Mouse (Mus musculus) hindbrain, embryonic 15.5 days (tissue): Measurements from ENCODE around the gene Nufip1. TPM values are rescaled to one million over a fixed set of nuclear protein-coding genes. Genes with fewer than 3 reads are reported as not detected.

Source experiments
- ATAC-seq: fragments of 200-750 bp; cut with Nextera tagmentation; 2 replicates; pipeline ENCODE4 v1.8.0; 2017; ENCODE audit warnings: low read depth, moderate number of reproducible peaks, moderate TSS enrichment; ENCODE audit not compliant: low FRiP score
- H3K27ac ChIP-seq: fragments of 300-500 bp; sonication (generic); replicated peaks from 2 replicates; pipeline ENCODE4 v1.5.1; 2015; ENCODE audit warnings: mild to moderate bottlenecking, inconsistent platforms
- H3K27me3 ChIP-seq: fragments of 300-500 bp; sonication (generic); 2 replicates; pipeline ENCODE4 v1.6.1; 2015; ENCODE audit warnings: control low read depth, inconsistent platforms
- H3K36me3 ChIP-seq: fragments of 300-500 bp; sonication (generic); 2 replicates; pipeline ENCODE4 v1.6.1; 2015; ENCODE audit warnings: control low read depth, inconsistent platforms
- H3K4me1 ChIP-seq: fragments of 300-500 bp; sonication (generic); replicated peaks from 2 replicates; pipeline ENCODE4 v1.6.1; 2015; ENCODE audit warnings: control low read depth, inconsistent platforms
- H3K4me2 ChIP-seq: fragments of 300-500 bp; sonication (generic); 2 replicates; pipeline ENCODE4 v1.6.1; 2015; ENCODE audit warnings: moderate library complexity, mild to moderate bottlenecking, inconsistent platforms
- H3K4me3 ChIP-seq: fragments of 300-500 bp; sonication (generic); 2 replicates; pipeline ENCODE4 v1.5.1; 2015; ENCODE audit warnings: mild to moderate bottlenecking, inconsistent platforms
- H3K9ac ChIP-seq: fragments of 300-500 bp; sonication (generic); 2 replicates; pipeline ENCODE4 v1.6.1; 2015; ENCODE audit warnings: inconsistent platforms
- H3K9me3 ChIP-seq: fragments of 300-500 bp; sonication (generic); 2 replicates; pipeline ENCODE4 v1.6.1; 2016; ENCODE audit warnings: control low read depth, inconsistent platforms
- WGBS: fragments of 180-500 bp; shearing (Covaris S2); methylation state at CpG from one replicate; pipeline ENCODE4 v1.1.7; 2015; 5-methylcytosine and 5-hydroxymethylcytosine counted together
- polyA plus RNA-seq: library from polyadenylated mRNA; unstranded; fragments of >200 nt; fragmentation: Nextera tagmentation; extraction: Ambion mirVana; gene quantifications from 2 replicates; pipeline ENCODE4 v1.2.1, GENCODE M21; 2015

Nufip1 gene
- polyA plus RNA-seq, 1 experiment from 2014 or later, result 13.3 TPM

DNA sequence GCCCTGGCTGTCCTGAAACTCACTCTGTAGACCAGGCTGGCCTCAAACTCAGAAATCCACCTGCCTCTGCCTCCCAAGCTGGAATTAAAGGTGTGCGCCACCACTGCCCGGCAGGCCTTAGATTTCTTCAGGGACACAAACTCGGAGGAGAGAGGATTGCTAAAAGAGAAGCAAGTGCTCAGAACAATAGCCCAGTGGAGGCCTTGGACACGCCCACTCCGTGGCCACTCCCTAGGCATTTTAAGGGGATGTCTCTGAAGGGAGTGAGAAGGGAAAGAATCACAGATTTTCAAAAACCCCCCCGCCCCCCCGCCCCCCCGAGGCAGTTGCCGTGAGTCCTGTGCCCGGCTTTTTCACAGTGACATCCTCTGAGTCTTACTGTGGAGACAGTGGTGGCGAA is 53.5 kb downstream of the Nufip1 start:
- Histone ChIP-seq H3K4me1 (peaks cover 6% of the 10 kb centered on the region; the same call in 1 of the 2 replicates), H3K27ac (no peak overlapping the region), H3K9ac (no peak overlapping the region), H3K4me3 (no peak overlapping the region), H3K36me3 (no peaks in the 10 kb centered on the region), H3K4me2 (no peak overlapping the region), H3K9me3 (no peaks in the 10 kb centered on the region), H3K27me3 (0 out of 2 replicates have a peak, but pooled peaks cover 3% of the 10 kb centered on the region)
- WGBS, result 21% methylated on average over 11 of the region's 11 CpGs
- no peak for ATAC-seq

DNA sequence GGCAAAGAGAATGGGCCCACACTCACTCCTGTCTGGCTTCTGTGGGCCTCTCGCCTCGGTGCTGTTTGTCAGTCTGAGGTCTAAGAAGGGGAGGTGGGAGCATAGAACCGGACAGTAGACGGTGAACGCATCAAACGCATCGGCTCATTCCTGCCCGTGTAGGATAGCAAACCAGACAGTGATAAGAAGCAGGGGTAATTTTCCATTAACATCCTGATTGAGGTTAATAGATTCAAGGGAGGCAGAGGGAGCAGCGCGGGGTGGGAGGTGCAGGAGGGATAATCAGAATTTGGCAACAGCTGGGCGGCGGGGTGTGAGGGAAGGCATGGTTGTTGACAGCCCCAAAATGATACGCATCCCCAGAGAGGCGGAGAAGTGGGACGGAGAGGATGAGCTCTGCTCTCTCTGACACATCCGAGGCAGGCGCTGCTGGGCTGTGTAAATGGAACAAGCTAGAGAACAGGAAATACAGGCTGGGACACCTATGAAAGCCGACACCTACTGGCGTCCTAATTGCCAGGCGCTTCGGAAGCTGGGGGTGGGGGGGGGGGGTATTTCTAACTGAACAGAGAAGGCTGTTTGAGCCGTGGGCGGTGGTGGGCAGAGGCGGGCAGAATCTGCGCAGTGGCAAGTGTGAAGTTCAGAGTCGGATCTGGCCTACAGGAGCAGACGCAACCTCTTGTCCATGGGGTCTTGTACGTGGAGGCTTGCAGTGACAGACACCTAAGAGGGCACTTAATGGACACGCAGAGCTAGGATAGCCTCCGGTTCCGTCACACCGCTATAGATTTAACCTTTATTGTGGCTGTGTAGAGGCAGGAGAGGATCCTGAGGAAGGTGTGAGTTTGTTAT is 54.4 kb downstream of the Nufip1 start:
- ATAC-seq, result 0 out of 2 replicates have a peak, but pooled peaks have one; percentile 45
- WGBS, result 27% methylated on average over 32 of the region's 32 CpGs

DNA sequence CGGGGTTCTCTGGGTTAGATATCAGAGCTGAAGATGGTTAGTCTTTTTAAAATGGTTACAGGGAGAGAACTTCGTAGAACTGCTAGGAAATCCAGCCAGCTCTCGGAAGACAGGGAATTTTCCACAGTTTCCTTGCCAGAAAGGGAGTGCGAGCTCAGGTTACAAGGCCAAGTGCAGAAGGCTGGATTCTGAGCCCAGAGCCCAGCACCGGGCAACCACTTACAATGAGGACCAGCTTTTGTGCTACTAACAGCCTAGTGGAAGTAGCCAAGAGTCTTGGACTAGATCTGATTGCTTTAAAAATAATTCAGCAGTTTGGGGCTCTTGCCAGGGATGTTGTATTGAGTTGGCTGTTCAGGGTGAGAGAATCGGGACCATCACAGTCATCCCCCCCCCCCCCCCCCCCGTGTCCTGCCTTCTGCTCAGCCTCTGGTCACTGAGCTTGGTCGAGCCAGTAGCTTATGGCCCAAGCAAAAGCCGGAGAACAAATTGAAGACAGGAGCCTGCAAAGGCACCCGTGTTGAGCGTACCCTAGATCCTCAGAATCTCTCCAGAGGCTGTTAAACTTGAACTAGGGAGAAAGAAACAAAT is 59.3 kb downstream of the Nufip1 start:
- H3K4me1 ChIP-seq, result peaks cover 2% of the 10 kb centered on the region; the same call in 1 of the 2 replicates
- H3K9me3 ChIP-seq, result no peaks in the 10 kb centered on the region
- H3K4me2 ChIP-seq, result no peak overlapping the region
- ATAC-seq, result peak; percentile 83; the same call in 1 of the 2 replicates
- H3K27me3 ChIP-seq, result no peaks in the 10 kb centered on the region
- no peaks in the 10 kb centered on the region for H3K36me3 ChIP-seq
- H3K4me3 ChIP-seq, result no peak overlapping the region
- WGBS, result 68% methylated on average over 11 of the region's 11 CpGs
- H3K27ac ChIP-seq, result no peak overlapping the region
- H3K9ac ChIP-seq, result no peak overlapping the region

More for the DNA sequence above, 54.4 kb downstream of the Nufip1 start:
- Histone ChIP-seq H3K27ac (no peak overlapping the region), H3K4me3 (peak overlapping the region; percentile 19), H3K27me3 (0 out of 2 replicates have a peak, but pooled peaks cover 3% of the 10 kb centered on the region), H3K4me2 (peak overlapping the region; percentile 50), H3K9ac (0 out of 2 replicates have a peak overlapping the region, but pooled peaks have one; percentile 13), H3K4me1 (peaks cover 6% of the 10 kb centered on the region; the same call in 1 of the 2 replicates), H3K36me3 (no peaks in the 10 kb centered on the region), H3K9me3 (no peaks in the 10 kb centered on the region)

DNA sequence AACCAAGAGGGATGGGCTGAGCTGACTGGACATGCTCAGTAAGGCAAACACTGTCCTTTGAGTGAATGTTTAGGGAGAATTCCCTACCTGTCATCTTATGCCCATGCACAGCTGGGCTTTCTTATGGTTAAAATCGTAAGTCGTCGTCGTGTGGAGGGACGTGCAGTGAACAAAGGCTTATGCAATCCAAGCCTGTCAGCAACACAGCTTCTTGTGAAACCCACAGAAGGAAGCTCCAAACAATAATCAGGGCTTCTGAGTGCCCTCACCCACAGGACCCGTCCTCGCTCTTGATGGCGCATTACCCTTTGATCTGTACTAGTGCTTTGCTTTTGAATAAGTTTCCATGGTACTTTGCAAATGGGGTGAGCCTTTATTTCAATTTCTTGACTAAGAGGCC is 60.6 kb downstream of the Nufip1 start:
- H3K4me1 ChIP-seq, result peaks cover 11% of the 10 kb centered on the region
- WGBS, result 63% methylated on average over 8 of the region's 8 CpGs
- ATAC-seq, result no peak
- H3K4me2 ChIP-seq, result no peak overlapping the region
- no peak overlapping the region for H3K27ac ChIP-seq
- no peak overlapping the region for H3K4me3 ChIP-seq
- H3K27me3 ChIP-seq, result no peaks in the 10 kb centered on the region
- H3K36me3 ChIP-seq, result no peaks in the 10 kb centered on the region
- no peak overlapping the region for H3K9ac ChIP-seq
- no peaks in the 10 kb centered on the region for H3K9me3 ChIP-seq

DNA sequence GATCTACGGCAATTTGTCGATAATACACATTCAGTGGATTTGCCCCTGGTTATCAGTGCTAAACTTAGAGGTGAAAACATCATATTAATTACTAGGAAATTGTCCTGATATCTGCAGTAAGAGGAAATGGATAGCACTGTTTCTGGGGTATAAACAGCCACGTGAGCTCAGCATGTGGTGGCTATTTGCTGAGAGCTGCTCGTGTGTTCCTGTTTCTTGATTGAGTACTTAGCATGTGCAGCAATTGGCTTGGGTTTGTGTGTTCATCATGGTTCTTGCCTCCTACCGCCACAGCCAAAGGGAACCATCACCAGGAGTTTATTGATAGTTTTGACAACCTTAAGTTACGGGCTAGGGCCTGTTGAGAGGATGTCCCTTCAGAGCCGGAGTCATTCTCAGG is 63.6 kb downstream of the Nufip1 start:
- no peak overlapping the region for H3K4me3 ChIP-seq
- peaks cover 14% of the 10 kb centered on the region for H3K4me1 ChIP-seq
- H3K9me3 ChIP-seq, result no peaks in the 10 kb centered on the region
- H3K36me3 ChIP-seq, result no peaks in the 10 kb centered on the region
- WGBS, result 81% methylated on average over 7 of the region's 7 CpGs
- no peaks in the 10 kb centered on the region for H3K27me3 ChIP-seq
- ATAC-seq, result no peak
- no peak overlapping the region for H3K27ac ChIP-seq
- no peak overlapping the region for H3K9ac ChIP-seq
- H3K4me2 ChIP-seq, result no peak overlapping the region

DNA sequence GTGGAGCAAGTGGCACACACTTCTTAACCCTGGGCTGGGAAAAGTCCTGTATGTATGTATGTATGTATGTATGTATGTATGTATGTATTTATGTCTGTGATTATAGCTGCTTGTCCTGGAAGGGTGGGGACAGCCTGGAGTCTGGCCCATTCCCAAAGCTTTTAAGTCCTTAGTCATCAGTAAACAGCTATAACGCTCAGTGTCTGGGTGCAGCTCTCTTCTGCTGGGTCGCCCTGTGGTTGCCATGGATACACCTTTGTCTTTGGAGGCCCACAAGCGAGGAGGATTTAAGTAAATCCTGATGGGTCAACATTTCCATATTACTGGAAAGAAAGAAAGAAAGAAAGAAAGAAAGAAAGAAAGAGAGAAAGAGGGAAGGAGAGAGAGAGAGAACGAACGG is 65.1 kb downstream of the Nufip1 start:
- Histone ChIP-seq H3K27ac (0 out of 2 replicates have a peak overlapping the region, but pooled peaks have one; percentile 30), H3K36me3 (no peaks in the 10 kb centered on the region), H3K4me2 (no peak overlapping the region), H3K4me1 (peaks cover 14% of the 10 kb centered on the region), H3K4me3 (no peak overlapping the region), H3K27me3 (no peaks in the 10 kb centered on the region), H3K9ac (no peak overlapping the region), H3K9me3 (no peaks in the 10 kb centered on the region)
- ATAC-seq, result peak; percentile 48; the same call in 1 of the 2 replicates
- WGBS, result 20% methylated on average over 5 of the region's 5 CpGs

DNA sequence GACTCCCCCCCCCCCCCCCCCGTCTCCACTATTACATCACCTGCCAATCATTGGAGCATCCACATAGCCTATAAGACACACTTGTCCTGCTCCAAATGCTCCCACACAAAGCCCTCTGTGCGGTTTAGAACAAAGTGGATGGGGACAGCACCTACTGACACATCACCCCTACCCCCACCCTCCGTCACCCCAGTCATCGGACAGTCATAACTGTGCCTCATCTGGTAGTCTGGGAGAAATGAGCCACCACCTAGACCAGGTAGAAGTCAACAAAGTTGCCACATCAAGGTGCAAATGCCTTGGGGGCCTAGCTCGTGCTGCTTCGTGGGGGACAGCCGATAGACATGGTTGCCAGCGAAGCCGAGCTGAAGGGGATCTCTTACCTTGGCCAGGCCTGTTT is 66.5 kb downstream of the Nufip1 start:
- 94% methylated on average over 9 of the region's 9 CpGs for WGBS
- H3K4me2 ChIP-seq, result no peak overlapping the region
- no peaks in the 10 kb centered on the region for H3K9me3 ChIP-seq
- no peak for ATAC-seq
- no peaks in the 10 kb centered on the region for H3K27me3 ChIP-seq
- H3K36me3 ChIP-seq, result no peaks in the 10 kb centered on the region
- H3K4me1 ChIP-seq, result peaks cover 14% of the 10 kb centered on the region
- no peak overlapping the region for H3K27ac ChIP-seq
- H3K9ac ChIP-seq, result no peak overlapping the region
- no peak overlapping the region for H3K4me3 ChIP-seq

DNA sequence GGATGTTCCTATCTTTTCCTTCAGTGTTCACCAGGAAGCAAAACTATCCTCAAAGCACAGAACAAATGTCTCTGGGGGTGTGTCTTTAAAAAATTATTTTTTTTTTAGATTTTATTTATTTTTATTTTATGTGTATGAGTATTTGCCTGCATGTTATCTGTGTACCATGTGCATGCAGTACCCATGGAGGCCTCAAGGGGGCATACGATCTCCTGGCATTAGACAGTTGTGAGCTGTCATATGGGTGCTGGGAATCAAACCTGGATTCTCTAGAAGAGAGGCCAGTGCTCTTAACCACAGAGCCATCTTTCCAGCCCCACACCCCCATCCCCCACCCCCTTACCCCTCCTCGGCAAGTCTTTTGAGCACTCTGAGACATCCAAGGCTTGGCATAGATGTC is 67.8 kb downstream of the Nufip1 start:
- H3K4me2 ChIP-seq, result no peak overlapping the region
- H3K9me3 ChIP-seq, result no peaks in the 10 kb centered on the region
- no peak overlapping the region for H3K27ac ChIP-seq
- H3K4me1 ChIP-seq, result peaks cover 16% of the 10 kb centered on the region
- no peak overlapping the region for H3K9ac ChIP-seq
- H3K4me3 ChIP-seq, result no peak overlapping the region
- H3K36me3 ChIP-seq, result no peaks in the 10 kb centered on the region
- no peaks in the 10 kb centered on the region for H3K27me3 ChIP-seq
- no peak for ATAC-seq
- 94% methylated on average over 2 of the region's 2 CpGs for WGBS

DNA sequence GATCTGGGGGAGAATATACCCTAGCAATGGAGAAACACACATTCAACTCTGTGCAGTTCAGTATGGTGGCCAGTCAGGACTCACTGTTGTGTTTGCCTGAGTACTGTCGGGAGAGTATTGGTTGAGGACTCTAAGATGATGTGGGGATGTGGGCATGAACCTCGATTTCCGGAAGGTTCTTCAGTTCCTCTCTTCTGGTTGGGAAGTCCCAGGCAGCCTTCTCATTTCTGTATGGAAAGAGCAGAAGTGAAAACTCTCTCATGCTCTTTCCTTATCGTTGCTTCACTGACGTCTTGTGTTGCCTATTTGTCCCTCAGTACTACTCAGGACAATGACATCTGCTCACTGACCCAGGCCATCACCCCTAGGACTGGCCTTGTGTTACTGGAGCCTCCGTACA is 68.7 kb downstream of the Nufip1 start:
- no peaks in the 10 kb centered on the region for H3K36me3 ChIP-seq
- no peak overlapping the region for H3K9ac ChIP-seq
- WGBS, result 83% methylated on average over 6 of the region's 6 CpGs
- no peaks in the 10 kb centered on the region for H3K9me3 ChIP-seq
- no peak overlapping the region for H3K27ac ChIP-seq
- no peak overlapping the region for H3K4me2 ChIP-seq
- H3K27me3 ChIP-seq, result no peaks in the 10 kb centered on the region
- H3K4me3 ChIP-seq, result no peak overlapping the region
- peaks cover 19% of the 10 kb centered on the region for H3K4me1 ChIP-seq
- no peak for ATAC-seq

DNA sequence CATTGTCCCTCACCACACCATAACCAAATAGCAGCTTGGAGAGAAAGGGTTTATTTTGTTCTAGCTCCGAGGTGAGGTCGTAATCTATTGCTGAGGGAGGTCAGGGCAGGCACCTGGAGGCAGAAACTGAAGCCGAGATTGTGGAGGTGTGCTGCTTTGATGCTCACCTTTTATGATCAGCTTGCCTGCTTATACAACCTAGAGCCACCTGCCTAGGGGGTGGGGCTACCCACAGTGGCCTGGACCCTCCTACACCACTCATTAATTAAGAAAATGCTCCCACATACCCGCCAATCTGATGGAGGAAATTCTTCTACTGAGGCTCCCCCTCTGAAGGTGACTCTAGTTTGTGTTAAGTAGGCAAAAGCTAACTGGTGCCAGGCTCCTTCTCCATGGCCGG is 74.7 kb downstream of the Nufip1 start:
- WGBS, result 85% methylated on average over 5 of the region's 5 CpGs
- no peak overlapping the region for H3K4me2 ChIP-seq
- H3K27me3 ChIP-seq, result no peaks in the 10 kb centered on the region
- no peak overlapping the region for H3K9ac ChIP-seq
- H3K4me1 ChIP-seq, result 0 out of 2 replicates have a peak, but pooled peaks cover 5% of the 10 kb centered on the region
- H3K9me3 ChIP-seq, result no peaks in the 10 kb centered on the region
- H3K4me3 ChIP-seq, result no peak overlapping the region
- no peak for ATAC-seq
- H3K27ac ChIP-seq, result no peak overlapping the region
- H3K36me3 ChIP-seq, result no peaks in the 10 kb centered on the region

DNA sequence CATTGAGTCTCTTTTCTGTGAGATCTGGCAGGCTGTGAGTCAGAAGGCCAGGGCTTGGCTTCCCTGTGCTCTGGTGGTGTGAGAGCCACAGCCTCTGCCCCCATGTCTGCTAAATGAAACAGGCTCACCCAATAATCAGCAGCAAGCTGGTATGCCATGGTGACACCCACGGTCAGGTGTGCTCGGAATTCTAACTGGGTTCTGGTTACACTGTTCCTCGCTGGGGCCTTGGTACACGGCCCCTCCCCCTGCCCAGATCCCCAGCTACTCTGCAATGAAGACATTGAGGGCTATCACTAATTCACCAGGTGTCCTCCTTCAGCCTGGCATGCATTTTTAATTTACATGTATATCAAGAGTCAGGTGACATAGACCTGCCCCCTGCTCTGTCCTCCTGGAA is 75.6 kb downstream of the Nufip1 start:
- Histone ChIP-seq H3K4me2 (no peak overlapping the region), H3K4me3 (no peak overlapping the region), H3K9ac (no peak overlapping the region), H3K4me1 (0 out of 2 replicates have a peak, but pooled peaks cover 5% of the 10 kb centered on the region), H3K27me3 (no peaks in the 10 kb centered on the region), H3K36me3 (no peaks in the 10 kb centered on the region), H3K27ac (no peak overlapping the region), H3K9me3 (no peaks in the 10 kb centered on the region)
- ATAC-seq, result no peak
- 87% methylated on average over 4 of the region's 4 CpGs for whole genome bisulfite sequencing
